ENCODE assay signal across 8 mouse cellular contexts in the genomic region with DNA sequence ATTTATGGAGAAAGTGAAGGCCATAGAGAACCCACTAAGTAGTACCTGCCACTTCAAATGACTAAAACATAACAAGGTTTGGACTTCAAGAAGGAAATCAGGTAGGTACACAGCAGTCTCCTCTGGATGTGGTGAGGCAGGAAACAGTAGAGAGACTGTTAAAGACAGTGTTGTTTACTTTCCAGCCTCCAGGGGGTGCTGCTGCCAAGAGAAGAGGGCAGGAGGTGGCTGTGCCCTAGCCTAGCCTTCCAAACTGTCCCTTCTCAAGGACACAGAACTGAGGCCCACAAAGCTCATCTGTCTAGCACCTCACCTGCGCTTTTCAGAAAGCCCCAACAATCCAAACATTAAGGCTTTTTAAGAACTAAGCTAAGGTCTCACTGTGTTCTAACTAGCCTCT.
A peak's percentile ranks its signal among the peaks of the same experiment; 100 is the strongest.
DNase-seq lines count a peak whose midpoint lies in the region; ATAC-seq lines count a peak whose summit lies in the region.

No protein-coding gene starts in this region.

- DNase-seq in CD4-positive, CD25-positive, alpha-beta regulatory T cell, adult 2 months (ENCODE audit: low read depth, low spot score): peak; percentile 60
- peak; percentile 15 for DNase-seq in MEL-GATA-1-ER (ENCODE audit: extremely low read depth, low read depth)
- DNase-seq in cerebellum, postnatal 10 days: peak; percentile 92 to 94
- peak; percentile 65 for DNase-seq in heart, adult 8-10 months (ENCODE audit: low spot score)
- peak; percentile 71 to 84 for DNase-seq in kidney, postnatal 25 days
- peak; percentile 22 to 41 for DNase-seq in spleen, postnatal 36 days (ENCODE audit: low spot score in 2 of 2)

- ATAC-seq in CD4-positive, CD25-positive, alpha-beta regulatory T cell, adult 4 months: no peak
- peak; percentile 72 for ATAC-seq in megakaryocyte, adult 5-6 weeks (ENCODE audit: poor library complexity, severe bottlenecking)

Comparison
In these comparisons a context has a peak if more than half of its experiments do, and no peak if none do; other contexts are left out.
1. DNase-seq: peak in every context shown above with its lines; median percentile 93 in cerebellum, postnatal 10 days; 78 in kidney, postnatal 25 days; 65 in heart, adult 8-10 months; 60 in CD4-positive, CD25-positive, alpha-beta regulatory T cell, adult 2 months; 32 in spleen, postnatal 36 days; 15 in MEL-GATA-1-ER.